Mouse (Mus musculus) frontal cortex, adult 2 months (tissue): ENCODE measurements around the gene Lair1. TPM values are rescaled to one million over a fixed set of nuclear protein-coding genes. Genes with fewer than 3 reads are reported as not detected.
"Not testable (repeated sequence)": the region's sequence is repeated elsewhere in the genome, so short reads cannot be mapped to it uniquely, and the experiment has no call there.

Source experiments
- DNase-seq, 2 experiments: peaks; one replicate each; pipeline ENCODE4 v3.0.0; 2022; ENCODE audit warnings: low spot score in 1 of 2; ENCODE audit errors: extremely low spot score in 1 of 2
- polyA plus RNA-seq: library from polyadenylated mRNA; depleted of rRNA; stranded (reverse); fragments of >200 nt; gene quantifications from 2 replicates; pipeline ENCODE4 v1.2.3, GENCODE M21; 2012; rRNA removed

Gene Lair1
- 7.4 and 10.1 TPM in 2 replicates for polyA plus RNA-seq

DNA sequence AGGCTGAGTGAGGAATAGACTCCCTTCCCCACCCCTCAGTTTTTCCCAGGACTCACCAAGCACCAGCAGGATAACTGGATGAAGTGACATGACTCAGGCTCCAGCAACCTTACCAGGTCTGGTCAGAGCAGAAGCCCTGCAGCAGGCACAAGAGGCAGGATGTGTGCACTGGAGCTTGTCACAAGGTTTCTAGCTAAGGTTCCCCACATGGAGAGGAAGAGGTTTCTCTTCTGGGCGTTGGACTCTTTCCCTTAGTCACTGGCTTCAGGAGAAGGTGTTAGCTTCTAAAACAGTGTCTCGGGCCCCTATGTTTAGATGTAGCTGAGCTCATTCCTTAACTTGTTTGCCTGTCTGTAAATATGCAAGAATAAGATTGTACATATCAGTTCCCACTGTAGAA lies at the start of gene Lair1:
Gene Lair1 (minus strand): TSS at position 192 of the 400 bp plus-strand sequence.
- DNase-seq, result peak in 1 of 2 experiments; percentile 20

DNA sequence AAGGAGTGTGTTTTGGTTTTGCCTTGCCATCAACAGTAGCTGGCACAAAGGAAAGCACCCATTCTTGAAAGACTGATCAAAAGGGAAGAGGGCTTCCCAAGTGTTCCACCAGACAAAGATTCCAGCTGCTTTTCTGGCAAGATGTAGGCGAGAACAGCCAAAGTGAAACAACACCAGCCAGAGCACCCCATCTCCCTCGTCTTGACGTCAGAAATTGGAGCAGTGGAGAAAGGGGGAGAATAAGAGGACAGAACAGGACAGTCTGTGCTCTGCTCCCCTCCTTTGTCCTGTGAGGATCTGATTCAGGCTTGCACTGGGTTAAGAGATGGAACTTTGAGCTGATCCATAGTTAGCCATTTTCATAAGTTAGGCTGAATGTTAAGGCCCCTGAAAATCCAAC lies 48.8 kb upstream of the Lair1 start:
- DNase-seq, result no peak

DNA sequence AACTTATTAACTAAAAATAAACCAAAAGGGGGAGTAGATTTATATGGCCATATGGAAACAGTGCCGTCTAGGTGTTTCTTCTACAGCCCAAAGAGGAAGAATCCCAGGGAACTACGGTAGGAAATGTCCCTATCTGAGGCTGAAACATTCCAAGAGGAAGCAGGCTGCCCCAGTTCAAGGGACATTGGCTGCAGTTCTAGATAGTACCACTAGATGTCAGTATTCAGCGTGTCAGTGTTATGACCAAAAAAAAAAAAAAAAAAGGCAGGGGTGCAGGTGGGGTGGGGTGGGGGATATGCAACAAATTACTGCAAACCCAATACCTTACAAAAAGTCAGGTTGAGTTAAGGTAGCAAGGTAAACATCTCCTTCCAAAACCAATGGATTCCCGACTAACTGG lies 40.4 kb upstream of the Lair1 start:
- DNase-seq, result peak in 1 of 2 experiments; percentile 83

DNA sequence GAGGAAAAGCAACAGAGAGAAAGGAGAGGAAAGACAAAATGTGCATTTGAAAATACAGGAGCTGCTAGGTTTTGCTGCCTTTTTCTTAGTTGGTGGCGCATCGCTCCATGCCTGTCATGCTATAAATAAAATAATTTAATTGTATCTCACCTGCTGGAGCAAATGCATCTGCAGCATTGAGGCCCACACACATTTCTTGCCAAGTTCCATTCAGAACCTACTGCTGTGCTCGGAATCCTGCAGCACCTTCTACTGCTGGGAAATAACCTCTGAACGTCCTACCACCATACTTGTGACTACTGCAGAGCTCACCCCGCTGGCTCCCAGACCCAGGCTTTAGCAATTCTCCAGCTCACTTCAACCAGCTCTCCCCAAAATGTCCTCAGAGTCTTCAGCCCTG lies 38.1 kb upstream of the Lair1 start:
- no peak for DNase-seq

DNA sequence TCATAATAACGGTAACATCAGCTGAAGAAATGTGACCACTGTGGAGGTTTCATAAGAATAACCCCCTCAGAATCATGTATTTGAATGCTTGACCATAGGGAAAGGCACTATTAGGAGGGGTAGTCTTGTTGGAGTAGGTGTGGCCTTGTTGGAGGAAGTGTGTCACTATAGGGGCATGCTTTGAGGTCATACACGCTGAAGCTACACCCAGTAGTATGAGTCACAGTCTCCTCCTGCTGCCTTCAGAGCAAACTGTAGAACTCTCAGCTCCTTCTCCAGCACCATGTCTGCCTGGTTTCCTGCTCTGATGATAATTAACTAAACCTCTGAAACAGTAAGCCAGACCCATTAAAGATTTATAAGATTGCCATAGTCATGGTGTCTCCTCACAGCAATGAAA lies 35.8 kb upstream of the Lair1 start:
- no peak for DNase-seq

DNA sequence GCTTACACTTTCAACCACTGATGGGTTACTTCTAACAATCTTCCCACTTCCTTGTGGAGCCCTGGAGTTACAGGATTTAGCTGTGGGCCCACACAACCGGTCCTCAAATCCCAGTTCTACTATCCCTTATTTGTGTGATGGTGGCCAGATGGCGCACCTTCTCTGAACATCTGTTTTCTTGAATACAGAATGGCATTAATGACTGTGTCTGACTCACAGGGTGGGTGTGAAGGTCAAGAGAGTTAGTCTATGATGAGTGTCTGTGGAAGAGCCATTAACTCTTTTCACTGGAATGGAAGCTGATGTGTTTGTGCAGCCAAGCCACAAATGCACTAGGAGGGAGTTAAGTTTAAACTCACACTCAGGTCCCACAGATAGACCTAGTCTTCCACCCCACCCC lies 35.3 kb upstream of the Lair1 start:
- no peak for DNase-seq

DNA sequence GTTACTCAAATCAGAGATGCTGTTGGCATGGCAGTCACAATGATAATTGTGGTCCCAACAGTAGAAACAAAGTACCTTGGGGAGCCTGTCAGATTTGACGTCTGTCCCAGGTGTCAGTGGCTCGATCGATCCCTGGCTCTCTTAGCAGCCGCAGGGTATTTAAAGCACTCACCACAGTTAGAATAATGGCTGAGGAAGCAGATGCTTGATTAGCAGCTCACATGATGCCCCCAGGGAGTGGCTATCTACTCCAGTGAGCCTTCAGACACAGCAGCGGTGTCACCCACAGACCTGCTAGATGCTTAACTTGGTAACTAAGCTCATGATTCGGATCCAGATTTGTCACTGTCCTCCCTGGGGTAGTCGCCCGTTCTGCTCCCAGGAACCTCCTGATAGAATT lies 28.2 kb upstream of the Lair1 start:
- no peak for DNase-seq

DNA sequence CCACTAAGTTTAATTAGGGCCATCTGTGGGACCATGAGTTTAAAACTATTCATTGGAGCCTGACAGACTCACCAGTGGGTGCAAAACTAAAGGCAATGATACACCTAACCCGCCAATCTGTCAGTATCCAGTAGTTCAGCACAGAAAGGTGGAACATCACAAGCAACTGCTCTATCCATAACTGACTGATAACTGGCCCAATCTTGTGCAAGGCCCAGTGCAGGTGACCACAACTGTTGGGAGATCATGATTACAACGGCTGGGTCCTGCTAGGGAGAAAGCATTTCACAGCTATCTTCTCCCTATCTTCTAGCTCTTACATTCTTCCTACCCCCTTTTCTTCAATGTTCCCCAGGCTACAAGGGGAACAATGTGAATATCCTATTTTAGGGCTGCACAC lies 25.7 kb upstream of the Lair1 start:
- no peak for DNase-seq

DNA sequence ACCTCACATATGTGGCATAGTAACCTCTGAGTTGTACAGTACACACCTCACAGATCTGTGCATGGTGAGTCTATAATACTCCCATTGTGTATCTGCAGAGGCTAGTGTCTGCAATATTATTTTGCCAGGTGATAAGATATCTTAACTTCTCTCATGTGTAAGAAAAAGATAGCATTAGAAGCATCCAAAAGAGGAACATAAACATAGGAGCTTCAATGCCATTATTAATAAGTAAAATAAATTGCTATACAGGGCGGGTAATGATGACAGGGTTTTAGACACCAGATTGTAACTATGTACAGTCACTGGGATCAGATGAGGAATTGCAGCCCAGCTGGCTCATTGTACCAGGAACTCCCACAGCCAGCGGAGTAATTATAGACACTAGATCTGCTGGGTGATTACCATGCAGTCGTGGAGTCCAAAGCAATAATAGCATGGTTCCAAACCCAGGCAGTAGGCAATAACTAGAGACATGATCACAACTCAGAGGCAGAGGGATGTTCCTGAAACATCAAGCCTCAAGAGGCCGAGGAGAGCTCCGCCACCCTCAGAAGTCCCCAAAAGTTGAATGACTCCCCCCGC lies 25.0 kb upstream of the Lair1 start:
- DNase-seq, result peak; percentile 71 to 74

DNA sequence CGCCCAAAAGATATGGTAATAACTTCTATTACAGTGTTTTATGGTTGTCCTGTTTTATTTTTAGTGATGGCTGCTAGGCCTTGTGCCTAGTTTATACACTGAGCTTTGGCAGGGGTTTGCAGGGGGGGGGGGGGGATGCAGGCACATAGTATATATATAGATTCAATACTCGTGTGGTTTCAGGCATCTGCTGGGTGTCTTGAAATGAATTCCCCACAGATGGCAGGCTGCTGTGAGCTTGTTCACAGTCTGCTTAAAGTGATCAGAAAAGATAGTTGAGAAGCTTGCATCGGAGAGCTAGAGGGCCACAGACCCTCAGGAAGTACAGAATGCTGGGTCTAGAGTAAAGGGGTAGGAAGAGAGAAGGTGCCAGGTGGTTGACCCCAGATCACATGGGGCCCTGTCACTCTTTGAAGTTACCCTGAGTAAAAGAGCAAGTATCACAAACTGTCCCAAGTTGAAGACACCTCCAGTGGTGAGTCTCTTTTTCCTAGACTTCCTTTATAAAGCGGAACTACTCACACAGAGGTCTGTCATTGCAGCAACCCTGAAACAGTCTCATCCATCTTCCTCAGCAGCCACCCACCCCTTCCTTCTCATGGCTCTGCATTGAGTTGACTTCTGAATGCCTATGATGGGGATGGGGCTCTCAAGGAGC lies 24.4 kb upstream of the Lair1 start:
- peak; percentile 74 to 78 for DNase-seq

DNA sequence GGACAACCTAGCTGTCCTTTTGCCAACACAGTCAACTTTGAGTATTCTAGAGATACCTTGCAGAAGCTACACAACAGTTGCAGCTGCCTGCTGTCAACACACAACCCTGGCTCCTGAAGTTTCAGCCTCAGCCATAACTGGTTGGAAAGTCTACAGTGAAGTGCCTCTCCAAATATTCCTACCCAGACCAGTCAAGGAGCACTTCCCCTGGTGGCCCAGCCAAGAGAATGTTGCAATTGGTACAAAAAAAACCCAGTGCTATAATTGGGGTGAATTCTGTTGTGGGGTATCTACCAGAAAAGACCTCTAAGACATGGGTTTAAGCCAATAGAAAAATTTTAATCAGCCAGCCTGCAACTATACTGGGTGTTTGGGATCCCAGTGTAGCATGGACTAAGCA lies 22.6 kb upstream of the Lair1 start:
- DNase-seq, result no peak

DNA sequence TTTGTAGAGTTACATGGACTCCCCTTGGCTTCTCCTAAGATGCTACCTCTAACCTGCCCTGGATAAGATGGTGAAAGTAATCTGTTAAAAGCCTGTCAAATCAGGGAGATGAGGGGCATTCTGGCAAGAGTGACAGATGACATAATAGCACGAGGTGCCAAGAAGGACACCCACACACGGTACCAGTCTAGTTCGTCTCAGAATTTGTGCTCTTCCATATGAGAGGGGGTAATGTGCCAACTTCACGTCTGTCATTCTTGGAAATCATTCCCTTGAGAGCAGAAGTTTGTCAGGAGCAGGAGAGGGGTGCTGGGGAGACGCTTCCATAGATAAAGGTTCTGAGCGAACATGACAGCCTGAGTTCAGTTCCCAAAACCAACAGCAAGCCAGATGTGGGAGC lies 21.2 kb upstream of the Lair1 start:
- no peak for DNase-seq

DNA sequence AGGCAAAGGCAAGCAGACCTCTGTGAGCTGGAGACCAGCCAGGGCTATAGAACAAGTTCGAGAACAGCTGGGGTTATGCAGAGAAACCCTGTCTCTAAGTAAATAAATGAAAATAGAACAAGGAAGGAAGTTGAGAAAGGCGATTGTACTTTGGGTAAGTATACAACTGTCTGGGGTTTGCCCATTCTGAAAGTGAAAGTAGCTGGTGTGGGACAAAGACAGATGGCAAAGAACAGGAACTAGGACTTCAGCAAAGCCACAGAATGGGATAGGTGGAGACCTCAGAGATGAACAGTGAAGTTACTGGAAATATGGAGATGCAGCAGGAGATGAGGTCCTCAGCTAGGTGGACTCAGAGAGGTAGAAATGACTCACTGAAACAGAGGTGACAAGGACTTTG lies 19.8 kb upstream of the Lair1 start:
- no peak for DNase-seq

DNA sequence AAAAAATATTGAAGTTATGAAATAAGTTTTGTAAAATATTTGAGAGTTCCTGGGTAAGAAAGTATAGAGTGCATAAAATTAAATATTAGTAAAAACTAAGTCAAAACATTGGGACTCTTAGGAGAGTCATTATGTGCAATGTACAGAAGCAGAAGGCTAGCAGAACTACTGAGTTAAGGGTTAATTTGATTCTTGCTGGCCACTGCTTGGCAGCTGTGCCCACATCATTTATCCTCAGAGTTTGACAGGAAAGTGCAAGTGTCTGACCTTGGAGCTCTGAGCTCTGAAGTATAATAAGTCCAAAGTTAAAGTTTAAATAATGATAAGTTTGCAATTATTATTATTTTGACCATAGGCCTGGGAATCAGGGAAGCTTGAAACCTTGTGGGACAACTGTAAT lies 18.7 kb upstream of the Lair1 start:
- DNase-seq, result no peak

DNA sequence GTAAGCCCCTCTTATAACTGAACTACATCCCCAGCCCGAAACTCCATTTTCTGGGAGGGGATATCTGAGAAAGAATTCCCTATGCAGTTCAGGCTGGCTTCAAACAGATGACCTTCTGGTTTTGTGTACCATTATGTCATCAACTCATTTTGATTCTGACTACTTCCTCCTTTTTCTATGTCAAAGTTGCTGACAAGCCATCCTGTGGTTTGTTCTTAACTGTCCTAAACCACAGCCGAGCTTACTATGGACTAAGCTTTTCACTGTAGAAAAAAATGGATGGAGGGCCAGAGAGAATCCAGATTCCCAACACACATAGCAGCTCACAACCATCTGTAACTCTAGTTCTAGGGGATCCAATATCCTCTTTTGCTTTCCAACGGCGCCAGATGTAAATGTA lies 17.5 kb upstream of the Lair1 start:
- no peak for DNase-seq

DNA sequence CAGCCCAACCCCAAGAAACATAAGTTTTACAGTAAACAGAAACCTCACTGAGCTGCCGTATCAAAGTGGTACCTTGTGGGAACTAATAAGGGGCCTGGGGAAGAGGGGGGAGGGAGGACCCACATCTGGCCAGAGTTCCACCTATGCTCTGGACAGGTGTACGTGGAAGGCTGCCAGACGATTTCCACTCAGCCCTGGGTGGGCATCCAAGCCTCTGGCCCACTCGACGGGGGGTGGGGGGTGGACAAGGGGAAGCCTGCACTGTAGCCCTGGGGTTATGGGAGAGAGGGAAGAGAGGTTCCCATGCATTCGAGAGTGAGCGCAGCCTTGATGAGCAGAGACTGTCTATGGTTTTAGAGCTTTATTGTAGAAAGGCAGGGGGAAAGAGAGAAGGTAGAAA lies 16.5 kb upstream of the Lair1 start:
- no peak for DNase-seq

DNA sequence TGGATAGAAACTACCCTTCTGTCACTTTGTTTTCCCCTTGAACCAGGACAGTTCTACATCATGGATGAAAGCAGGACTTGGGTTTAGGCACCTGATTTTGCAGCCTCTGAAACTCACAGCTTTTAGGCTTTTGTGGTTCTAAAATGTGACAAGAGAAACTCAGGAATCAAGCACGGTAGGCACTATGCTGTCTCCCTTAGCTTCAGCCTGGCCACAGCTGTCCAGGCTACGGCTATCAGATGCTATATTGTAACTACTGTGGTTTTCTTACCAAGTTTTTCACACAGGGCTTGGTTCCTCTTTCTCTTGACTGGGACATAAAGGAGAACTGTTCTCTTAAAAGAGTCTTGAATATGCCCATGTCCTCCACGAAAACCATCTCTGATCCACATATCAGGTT lies 10.1 kb upstream of the Lair1 start:
- DNase-seq, result no peak

DNA sequence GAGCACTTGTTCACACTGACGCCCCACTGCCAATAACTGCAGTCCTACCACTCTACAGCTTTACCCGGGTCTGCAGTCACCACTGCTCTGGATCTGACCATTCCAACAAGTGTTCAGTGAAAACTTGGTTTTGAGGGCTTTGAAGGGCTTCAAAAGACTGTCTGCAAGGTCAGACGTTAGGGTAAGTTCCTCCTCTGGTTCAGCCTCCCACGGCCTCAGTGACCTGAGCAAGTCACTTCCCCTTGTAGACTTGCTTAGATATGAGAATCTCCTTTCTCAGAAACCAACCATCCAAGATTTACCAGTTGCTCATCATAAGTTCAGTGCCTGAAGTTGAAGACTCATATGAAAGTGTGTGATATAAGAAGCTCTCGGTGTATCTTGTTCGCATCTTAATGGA lies 8.1 kb upstream of the Lair1 start:
- no peak for DNase-seq

DNA sequence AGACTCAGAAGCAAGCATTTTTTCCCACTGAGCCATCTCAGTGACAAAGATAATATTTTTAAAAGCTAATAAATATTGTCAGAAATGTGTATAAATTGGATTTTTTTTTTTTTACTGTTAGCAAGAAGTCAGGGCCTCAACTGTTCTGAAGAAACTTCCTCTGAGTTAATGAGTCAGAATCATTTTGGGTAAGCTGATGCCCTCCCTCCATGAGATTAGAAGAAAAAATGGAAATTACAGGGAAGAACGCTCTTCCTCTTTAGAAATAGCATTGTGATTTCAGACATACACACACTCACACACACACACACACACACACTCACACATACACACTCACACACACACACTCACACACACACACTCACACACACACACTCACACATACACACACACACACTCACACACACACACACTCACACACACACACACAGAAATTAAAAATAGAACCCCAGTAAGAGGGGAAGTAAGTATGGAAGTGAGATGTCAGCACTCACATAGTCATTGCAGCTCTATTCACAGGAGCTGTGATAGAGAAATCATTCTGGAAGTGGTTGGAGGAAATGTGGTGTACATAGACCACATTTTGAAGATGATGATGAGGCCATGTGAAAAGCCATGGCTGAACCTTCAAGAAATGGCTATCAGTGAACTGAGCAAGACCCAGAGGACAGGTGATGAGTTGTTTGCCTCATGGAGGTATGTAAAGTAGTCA lies 866 bp upstream of the Lair1 start:
- no peak for DNase-seq

DNA sequence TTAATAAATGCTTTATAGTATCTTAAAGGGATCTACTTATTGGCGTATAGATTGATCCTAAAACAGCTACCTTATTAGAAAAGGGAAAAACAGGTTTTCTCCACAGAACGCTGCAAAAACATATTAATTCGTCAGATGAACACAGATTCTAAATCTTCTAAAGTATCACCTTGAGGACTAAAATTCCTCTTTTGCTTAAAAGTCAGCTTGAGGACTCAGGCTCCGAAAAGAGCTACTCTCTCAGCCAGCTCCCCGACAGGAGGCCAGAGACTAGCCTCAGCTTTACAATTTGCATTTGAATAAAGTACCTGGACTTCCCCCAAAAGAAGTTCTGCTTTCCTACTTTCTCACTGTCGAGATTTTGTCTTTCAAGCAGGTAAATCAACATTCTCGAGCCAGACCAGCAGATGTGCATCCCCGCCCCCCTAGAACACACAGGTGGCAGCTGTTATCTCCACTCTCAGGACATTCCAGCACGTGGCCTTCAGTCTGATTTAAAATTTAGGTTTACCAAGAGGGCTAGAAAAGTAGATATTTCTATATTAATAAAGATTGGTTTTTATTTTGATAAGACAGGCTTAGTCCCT lies 2.3 kb downstream of the Lair1 start:
- DNase-seq, result not testable (repeated sequence)

DNA sequence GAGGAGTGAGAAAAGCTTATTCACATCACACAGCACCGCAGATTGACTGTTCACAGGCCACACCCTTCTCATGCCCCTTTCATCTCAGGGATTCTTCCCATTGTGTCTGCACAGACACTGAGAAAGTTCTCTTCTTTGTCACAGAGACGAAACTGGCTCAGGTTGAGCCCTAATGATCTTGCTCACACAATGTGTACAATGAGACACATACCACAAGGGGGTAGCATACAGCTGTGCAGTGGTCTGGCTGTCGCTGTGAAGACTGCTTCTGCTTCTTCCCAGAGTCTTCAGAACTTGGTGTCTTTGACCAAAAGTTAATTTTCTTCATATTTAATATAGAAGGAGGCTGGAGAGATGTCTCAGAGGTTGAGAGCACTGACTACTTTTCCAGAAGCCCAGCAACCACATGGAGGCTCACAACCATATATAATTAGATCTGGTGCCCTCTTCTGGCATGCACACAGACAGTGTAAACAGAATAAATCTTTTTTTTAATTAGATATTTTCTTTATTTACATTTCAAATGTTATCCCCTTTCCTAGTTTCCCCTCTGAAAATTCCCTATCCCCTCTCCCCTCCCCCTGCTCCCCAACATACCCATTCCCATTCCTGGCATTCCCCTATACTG lies 36.1 kb downstream of the Lair1 start:
- peak; percentile 30 to 59 for DNase-seq
